Mouse (Mus musculus) erythroblast, embryonic 14.5 days (primary cell): Measurements from ENCODE around the gene Fgfr2. TPM values are rescaled to one million over a fixed set of nuclear protein-coding genes. Genes with fewer than 3 reads are reported as not detected.

Experiments used
- H3K27me3 ChIP-seq: 2 replicates; pipeline ENCODE4 v1.6.1; 2012; ENCODE audit warnings: inconsistent platforms; ENCODE audit not compliant: control insufficient read depth
- H3K36me3 ChIP-seq: 2 replicates; pipeline ENCODE4 v1.6.1; 2012; ENCODE audit warnings: mild to moderate bottlenecking, inconsistent platforms; ENCODE audit not compliant: control insufficient read depth
- H3K4me1 ChIP-seq: 2 replicates; pipeline ENCODE4 v1.6.1; 2012; ENCODE audit warnings: inconsistent platforms; ENCODE audit not compliant: control insufficient read depth
- H3K4me3 ChIP-seq: replicated peaks from 2 replicates; pipeline ENCODE3; 2012; ENCODE audit warnings: moderate library complexity, mild to moderate bottlenecking, inconsistent platforms
- H3K9me3 ChIP-seq: 2 replicates; pipeline ENCODE4 v1.6.1; 2012; ENCODE audit warnings: low read length, inconsistent platforms, mixed read lengths; ENCODE audit not compliant: control insufficient read depth
- GATA1 ChIP-seq: IDR thresholded peaks from 2 replicates; pipeline ENCODE4 v1.6.1; 2012; ENCODE audit warnings: low read length, inconsistent platforms, mixed read lengths
- TAL1 ChIP-seq: IDR thresholded peaks from 3 replicates; pipeline ENCODE4 v1.6.1; 2012; ENCODE audit warnings: low read length, inconsistent platforms, mixed read lengths
- polyA plus RNA-seq: library from polyadenylated mRNA; stranded (reverse); fragments of >175 nt; gene quantifications from 2 replicates; pipeline ENCODE4 v1.2.3, GENCODE M21; 2012

Gene Fgfr2
- polyA plus RNA-seq, 1 experiment: not detected

GRCm38 (mm10) chr7:132931560-132932351 is 191.4 kb downstream of the Fgfr2 start:
- Histone ChIP-seq H3K27me3 (no peaks in the 10 kb centered on the region), H3K4me3 (peak overlapping the region; percentile 100), H3K9me3 (no peaks in the 10 kb centered on the region), H3K4me1 (peaks cover 33% of the 10 kb centered on the region), H3K36me3 (no peaks in the 10 kb centered on the region)
- TF ChIP-seq GATA1 (no peak), TAL1 (no peak)

DNA sequence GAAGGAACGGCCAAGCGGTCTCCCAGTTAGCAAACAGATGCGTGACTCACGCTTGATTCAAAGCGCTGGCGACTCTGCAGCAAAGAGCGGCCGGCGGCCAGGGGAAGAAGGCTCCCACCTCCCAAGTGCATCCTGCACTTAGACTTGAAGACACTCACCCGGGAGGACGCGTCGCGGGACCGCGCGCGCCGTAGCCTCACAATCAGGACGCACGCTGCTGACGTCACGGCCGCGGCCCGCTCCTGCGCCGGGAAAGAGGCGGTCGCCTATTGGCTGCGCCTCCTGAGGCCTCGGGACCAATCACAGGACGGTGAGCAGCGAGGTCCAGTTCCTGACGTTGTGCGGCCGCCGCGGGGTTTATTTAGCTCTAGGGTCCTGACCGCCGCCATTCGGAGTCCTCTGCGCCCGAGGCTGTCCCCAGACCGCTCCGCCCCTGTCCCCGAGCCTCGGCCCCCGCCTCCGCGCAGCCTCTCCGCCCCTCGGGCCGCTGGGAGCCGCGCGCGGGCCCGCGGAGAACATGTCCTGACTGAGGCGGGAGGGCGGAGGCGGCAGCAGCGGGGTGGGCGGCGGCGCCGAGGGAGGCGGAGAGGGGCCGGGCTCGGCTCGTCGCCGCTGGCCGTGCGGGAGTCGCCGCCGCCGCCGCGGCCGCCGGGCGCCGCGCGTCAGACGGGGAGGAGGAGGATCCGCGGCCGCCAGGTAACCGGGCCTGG is 192.1 kb downstream of the Fgfr2 start, which contains the start of gene Zranb1:
Gene Zranb1, plus strand, starts transcription at position 293 of the 710 bp plus-strand sequence.
- H3K27me3 ChIP-seq: no peaks in the 10 kb centered on the region
- TF ChIP-seq GATA1: no peak; the same call in 1 of the 2 replicates
- no peak for TF ChIP-seq TAL1
- H3K36me3 ChIP-seq: no peaks in the 10 kb centered on the region
- H3K4me3 ChIP-seq: peak within 1 kb of the TSS; percentile 100
- H3K9me3 ChIP-seq: no peaks in the 10 kb centered on the region
- H3K4me1 ChIP-seq: peaks cover 31% of the 10 kb centered on the region

GRCm38 (mm10) chr7:132930055-132930454 is 193.1 kb downstream of the Fgfr2 start:
- Histone ChIP-seq H3K4me3 (peak overlapping the region; percentile 100), H3K4me1 (peaks cover 29% of the 10 kb centered on the region), H3K9me3 (no peaks in the 10 kb centered on the region), H3K36me3 (no peaks in the 10 kb centered on the region), H3K27me3 (0 out of 2 replicates have a peak, but pooled peaks cover 2% of the 10 kb centered on the region)
- TF ChIP-seq GATA1 (no peak), TAL1 (no peak)

GRCm38 (mm10) chr7:132927201-132927600 is 195.9 kb downstream of the Fgfr2 start:
- TF ChIP-seq GATA1: no peak
- TF ChIP-seq TAL1: no peak
- H3K4me1 ChIP-seq: peaks cover 9% of the 10 kb centered on the region
- no peak overlapping the region for H3K4me3 ChIP-seq

GRCm38 (mm10) chr7:132925227-132925626 is 197.9 kb downstream of the Fgfr2 start:
- H3K9me3 ChIP-seq: no peaks in the 10 kb centered on the region
- TF ChIP-seq TAL1: no peak
- TF ChIP-seq GATA1: no peak
- H3K27me3 ChIP-seq: peaks cover 4% of the 10 kb centered on the region
- H3K4me3 ChIP-seq: no peak overlapping the region
- no peaks in the 10 kb centered on the region for H3K36me3 ChIP-seq
- H3K4me1 ChIP-seq: peaks cover 2% of the 10 kb centered on the region

More at GRCm38 (mm10) chr7:132927201-132927600, 195.9 kb downstream of the Fgfr2 start:
- H3K9me3 ChIP-seq: no peaks in the 10 kb centered on the region
- H3K27me3 ChIP-seq: peaks cover 2% of the 10 kb centered on the region; the same call in 1 of the 2 replicates
- H3K36me3 ChIP-seq: no peaks in the 10 kb centered on the region

DNA sequence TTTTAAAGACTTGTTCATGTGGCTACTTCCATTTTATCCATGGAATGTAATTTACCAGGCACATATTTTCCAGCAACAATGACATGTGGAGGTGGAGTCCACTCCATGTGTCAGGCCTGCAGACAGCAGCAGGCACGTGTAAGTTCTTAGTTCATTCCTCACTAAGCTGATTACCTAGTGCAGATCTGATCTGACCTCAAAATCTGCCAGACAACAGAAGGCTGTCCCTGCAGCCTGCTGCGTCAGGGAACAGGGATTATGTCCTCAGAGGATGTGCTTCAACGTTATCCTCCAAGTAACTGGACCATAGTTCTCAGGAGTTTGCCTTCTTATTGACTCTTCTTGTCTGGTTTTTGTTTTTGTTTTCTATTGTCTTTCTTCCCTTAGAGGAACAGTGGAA is 201.2 kb downstream of the Fgfr2 start:
- Histone ChIP-seq H3K9me3 (peaks cover 4% of the 10 kb centered on the region), H3K4me3 (no peak overlapping the region), H3K4me1 (no peaks in the 10 kb centered on the region), H3K36me3 (no peaks in the 10 kb centered on the region), H3K27me3 (peaks cover 4% of the 10 kb centered on the region)
- TF ChIP-seq GATA1: no peak
- no peak for TF ChIP-seq TAL1

GRCm38 (mm10) chr7:132903796-132904195 is 219.4 kb downstream of the Fgfr2 start:
- Histone ChIP-seq H3K4me1 (no peaks in the 10 kb centered on the region), H3K9me3 (peaks cover 8% of the 10 kb centered on the region)
- TF ChIP-seq GATA1: no peak
- no peak for TF ChIP-seq TAL1

GRCm38 (mm10) chr7:132900826-132901531 is 222.2 kb downstream of the Fgfr2 start:
- no peaks in the 10 kb centered on the region for H3K36me3 ChIP-seq
- H3K4me3 ChIP-seq: no peak overlapping the region
- H3K9me3 ChIP-seq: no peaks in the 10 kb centered on the region
- H3K4me1 ChIP-seq: no peaks in the 10 kb centered on the region
- TF ChIP-seq GATA1 (no peak), TAL1 (no peak)
- no peaks in the 10 kb centered on the region for H3K27me3 ChIP-seq

More at GRCm38 (mm10) chr7:132903796-132904195, 219.4 kb downstream of the Fgfr2 start:
- H3K27me3 ChIP-seq: no peaks in the 10 kb centered on the region
- no peaks in the 10 kb centered on the region for H3K36me3 ChIP-seq
- H3K4me3 ChIP-seq: no peak overlapping the region
